Mouse (Mus musculus) brain, embryonic 18.5 days (tissue): ENCODE results near the gene Sft2d2.

Experiments used
- DNase-seq: peaks from one replicate; pipeline ENCODE4 v3.0.0-alpha.2; 2012; ENCODE audit warnings: low read depth, low spot score

The Sft2d2 gene

GRCm38 (mm10) chr1:165193880-165194661 is at the start of gene Sft2d2:
Sft2d2 (minus strand) TSS chr1:165194438.
- DNase-seq, result peak; percentile 28

- DNase-seq, result peak; percentile 93
These were observed 42.4 kb upstream of the Sft2d2 start, which contains the start of gene Tiprl for GRCm38 (mm10) chr1:165236321-165237298. Tiprl (minus strand) TSS chr1:165236996.

DNA sequence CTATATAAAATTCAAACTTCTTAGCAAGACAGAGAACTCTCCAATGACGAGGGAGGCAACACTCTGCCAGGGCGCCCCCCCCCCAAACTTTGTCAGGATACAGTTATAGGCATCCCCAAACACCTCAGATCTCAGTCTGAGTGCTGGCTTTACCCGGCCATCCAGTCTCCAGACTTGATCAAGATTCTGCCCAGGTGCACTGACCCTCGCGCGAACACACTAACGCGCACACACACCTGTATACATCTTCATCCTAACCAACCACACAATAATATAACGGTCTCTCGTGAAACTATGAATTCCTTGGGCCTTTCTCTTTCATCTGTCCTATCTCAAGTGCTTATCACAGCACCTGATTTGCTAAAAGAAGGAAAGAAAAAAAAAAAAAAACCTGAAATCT is 41.6 kb upstream of the Sft2d2 start:
- DNase-seq, result no peak

GRCm38 (mm10) chr1:165233806-165234205 is 39.6 kb upstream of the Sft2d2 start:
- DNase-seq, result no peak

DNA sequence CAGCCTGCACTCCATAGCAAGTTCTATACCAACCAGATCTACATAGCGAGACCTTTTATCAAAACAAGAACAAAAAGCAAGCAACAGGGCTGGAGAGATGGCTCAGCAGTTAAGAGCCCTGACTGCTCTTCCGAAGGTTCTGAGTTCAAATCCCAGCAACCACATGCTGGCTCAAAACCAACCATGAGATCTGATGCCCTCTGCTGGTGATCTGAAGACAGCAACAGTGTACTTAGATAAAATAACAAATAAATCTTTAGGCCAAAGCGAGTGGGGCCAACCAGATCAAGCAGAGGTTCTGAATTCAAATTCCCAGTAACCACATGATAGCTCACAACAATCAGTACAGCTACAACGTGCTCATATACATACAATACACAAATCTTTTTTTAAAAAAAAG is 36.5 kb upstream of the Sft2d2 start:
- DNase-seq, result no peak

GRCm38 (mm10) chr1:165229577-165229976 is 35.3 kb upstream of the Sft2d2 start:
- no peak for DNase-seq

GRCm38 (mm10) chr1:165217023-165217589 is 22.9 kb upstream of the Sft2d2 start:
- no peak for DNase-seq

DNA sequence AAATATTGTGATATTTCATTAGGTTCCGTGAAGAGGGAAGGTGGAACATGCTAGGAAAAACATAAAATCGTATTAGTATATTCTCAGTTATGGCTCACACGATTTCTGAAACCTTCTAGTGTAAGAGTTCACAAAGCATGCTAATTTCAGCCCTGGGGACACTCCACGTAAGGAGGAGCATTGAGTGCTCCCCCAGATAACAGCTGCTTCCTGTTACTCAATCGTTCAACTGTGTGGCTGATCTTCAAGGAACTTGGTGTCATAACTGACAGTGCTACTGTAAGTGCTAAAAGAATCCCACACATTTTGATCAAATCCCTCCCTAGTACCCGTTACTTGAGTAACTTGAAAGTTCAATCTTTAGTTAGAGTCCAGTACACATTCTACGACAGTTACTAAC is 21.6 kb upstream of the Sft2d2 start:
- DNase-seq, result no peak

GRCm38 (mm10) chr1:165205591-165205990 is 11.4 kb upstream of the Sft2d2 start:
- DNase-seq, result no peak

DNA sequence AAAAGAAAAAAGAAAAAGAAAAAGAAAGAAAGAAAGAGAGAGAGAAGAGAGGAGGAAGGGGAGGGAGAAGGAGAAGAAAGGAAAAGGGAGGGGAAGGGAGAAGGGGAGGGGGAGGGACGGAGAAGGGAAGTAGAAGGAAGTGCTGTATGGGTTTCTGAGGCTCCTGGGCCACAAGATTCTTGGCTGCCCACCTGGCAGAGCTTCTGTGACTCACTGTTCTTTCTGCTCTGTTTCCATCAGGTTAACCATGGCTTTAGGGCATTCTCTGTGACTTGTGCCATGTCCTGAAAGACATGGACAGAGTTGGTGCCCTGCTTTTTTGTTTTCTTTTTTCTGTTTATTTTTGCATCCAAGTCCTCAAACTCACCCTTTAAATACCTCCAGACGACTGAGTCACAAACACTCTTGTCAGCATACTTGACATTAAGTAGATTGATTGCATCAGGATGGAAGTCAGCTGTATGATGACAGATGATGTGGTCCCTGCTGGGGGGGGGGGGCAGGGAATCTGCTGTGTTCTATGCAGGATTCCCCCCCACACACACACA is 9.3 kb upstream of the Sft2d2 start:
- no peak for DNase-seq

GRCm38 (mm10) chr1:165201445-165202012 is 7.3 kb upstream of the Sft2d2 start:
- DNase-seq, result no peak

- no peak for DNase-seq
These were observed 6.5 kb upstream of the Sft2d2 start for GRCm38 (mm10) chr1:165200748-165201147.

GRCm38 (mm10) chr1:165199639-165200038 is 5.4 kb upstream of the Sft2d2 start:
- DNase-seq, result no peak

GRCm38 (mm10) chr1:165198951-165199350 is 4.7 kb upstream of the Sft2d2 start:
- DNase-seq, result no peak

- no peak for DNase-seq
These were observed 3.6 kb upstream of the Sft2d2 start for GRCm38 (mm10) chr1:165197875-165198274.

GRCm38 (mm10) chr1:165195396-165195960 is 1.2 kb upstream of the Sft2d2 start:
- DNase-seq, result no peak

- no peak for DNase-seq
These were observed 400 bp upstream of the Sft2d2 start for GRCm38 (mm10) chr1:165194662-165195013.

GRCm38 (mm10) chr1:165193426-165193825 is 812 bp downstream of the Sft2d2 start:
- no peak for DNase-seq

DNA sequence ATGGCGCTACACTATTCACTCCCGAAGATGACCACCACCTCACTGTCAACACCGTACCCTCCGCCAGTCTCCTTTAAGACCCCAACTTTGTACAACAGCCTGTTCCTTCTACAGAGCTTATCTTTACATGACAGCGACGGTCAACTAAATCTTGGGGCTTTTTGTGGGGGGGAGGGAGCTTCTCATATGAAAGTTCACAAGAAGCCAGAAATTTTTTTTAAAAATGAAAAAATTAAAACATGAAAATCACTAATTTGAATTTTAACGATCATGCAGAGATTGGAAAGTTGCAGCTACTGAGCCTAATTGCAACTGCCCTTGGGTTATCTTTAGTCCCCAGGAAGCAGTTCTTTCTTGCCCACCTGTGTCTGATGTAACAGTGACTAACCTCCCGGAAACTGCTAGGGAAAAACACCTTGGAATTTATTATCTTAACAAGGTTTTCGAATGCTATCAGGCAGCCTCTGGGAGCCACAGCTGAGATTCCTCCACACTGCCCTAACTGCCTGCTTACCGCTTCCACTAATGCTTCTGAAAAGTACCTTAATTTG is 1.4 kb downstream of the Sft2d2 start:
- no peak for DNase-seq

DNA sequence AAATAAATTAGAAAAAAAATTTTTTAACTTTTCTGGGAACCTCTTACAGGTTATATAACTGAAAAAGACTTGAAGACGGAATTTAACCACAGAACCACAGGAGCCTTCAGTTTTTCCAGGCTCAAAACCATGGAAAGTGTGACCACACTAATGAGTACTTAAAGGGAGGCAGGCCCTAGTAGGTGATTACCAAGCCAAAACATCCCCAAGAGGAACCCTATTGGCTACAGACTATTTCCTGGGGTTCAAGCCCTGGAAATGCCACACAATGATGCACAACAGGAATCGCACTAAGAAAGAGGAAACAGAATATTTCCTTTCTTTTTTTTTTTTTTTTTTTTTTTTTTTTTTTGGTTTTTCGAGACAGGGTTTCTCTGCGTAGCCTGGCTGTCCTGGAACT is 2.1 kb downstream of the Sft2d2 start:
- no peak for DNase-seq

- DNase-seq, result no peak
These were observed 2.6 kb downstream of the Sft2d2 start for GRCm38 (mm10) chr1:165191611-165192010.
